Mouse (Mus musculus) embryo, embryonic 9.5 days (tissue): ENCODE measurements around the gene Mettl23.
"Not testable (repeated sequence)": the region's sequence is repeated elsewhere in the genome, so short reads cannot be mapped to it uniquely, and the experiment has no call there.

Source experiments
- DNase-seq: peaks from one replicate; pipeline ENCODE4 v3.0.0-alpha.2; 2017; ENCODE audit errors: extremely low spot score

Gene Mettl23

DNA sequence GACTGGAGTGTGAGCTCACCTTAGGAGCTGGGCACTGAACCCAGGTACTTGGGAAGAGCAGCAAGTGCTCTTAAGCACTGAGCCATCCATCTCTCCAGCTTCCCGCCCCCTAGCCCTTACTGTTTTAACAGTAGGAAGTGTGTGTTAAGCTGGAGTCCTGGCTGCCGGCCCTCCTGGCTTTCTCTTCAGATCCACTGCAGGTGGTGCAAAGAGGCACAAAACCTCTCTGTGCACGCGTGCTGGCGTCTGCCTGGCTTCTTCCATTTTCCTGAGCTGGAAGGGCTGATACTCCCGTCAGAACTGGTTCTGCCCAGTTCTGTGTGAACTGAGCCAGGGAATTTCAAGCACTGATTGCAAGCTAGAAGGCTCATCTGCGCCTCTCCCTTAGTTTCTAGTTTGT, 37.8 kb downstream of the Mettl23 start:
- no peak for DNase-seq

- no peak for DNase-seq
Observed at GRCm38 (mm10) chr11:116881440-116881839, 38.4 kb downstream of the Mettl23 start.

DNA sequence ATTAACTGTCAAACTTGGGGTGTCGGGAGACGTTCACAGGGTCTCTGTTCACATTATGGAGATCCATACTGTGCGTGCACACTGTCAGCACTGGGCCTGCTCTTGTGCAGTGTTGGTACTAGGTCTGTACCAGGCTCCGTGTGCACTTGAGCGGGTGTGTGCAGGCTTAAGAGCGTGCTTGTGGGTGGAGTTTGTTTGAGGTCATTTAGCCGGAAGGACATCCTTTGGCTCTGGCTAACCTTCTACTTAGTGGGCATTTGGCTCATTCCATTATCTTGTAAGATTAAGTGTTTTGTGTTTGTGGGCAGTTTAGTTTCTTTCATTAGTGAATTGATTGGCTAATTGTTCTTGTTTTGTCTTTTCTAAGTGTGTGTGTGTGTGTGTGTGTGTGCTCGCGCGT, 39.4 kb downstream of the Mettl23 start:
- no peak for DNase-seq

DNA sequence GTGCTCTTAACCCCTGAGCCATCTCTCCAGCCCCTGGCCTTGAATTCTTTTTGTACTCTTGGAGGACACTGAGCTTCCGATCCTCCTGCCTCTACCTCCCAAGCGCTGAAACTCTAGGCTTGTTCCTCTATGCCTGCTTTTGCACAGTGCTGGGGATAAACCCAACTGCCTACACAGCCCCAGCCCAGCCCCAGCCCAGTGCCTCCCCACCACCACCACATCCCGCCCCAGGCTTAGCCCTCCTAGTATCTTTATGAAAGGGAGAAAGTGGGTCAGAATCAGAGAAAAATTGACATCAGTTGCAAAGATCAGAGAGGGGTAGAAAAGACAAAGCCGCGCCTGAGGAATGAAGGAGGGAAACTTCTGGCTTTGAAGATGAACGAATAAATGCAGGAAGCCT, 41.0 kb downstream of the Mettl23 start:
- no peak for DNase-seq

GRCm38 (mm10) chr11:116885275-116886151, 42.4 kb downstream of the Mettl23 start:
- DNase-seq, result peak; percentile 84

GRCm38 (mm10) chr11:116887136-116887535, 44.1 kb downstream of the Mettl23 start:
- no peak for DNase-seq

- no peak for DNase-seq
Observed at GRCm38 (mm10) chr11:116893532-116894442, 50.7 kb downstream of the Mettl23 start.

DNA sequence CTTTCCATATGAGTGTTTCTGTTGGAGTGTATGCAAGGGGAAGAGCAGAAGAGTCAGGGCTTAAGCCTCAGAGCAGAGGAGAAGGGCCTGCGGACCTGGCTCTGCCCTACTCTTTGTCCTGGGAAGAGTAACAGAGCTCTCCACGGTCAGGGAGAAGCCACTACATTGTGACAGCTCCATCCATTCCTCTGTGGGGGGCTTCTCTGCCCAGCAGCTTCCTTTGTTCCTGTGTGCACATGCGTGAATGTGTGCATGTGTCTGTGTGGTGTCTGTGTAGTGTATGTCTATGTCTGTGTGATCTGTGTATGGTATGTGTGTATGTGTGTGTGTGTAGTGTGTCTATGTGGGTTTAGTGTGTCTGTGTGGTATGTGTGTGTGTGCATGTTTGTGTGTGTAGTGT, 52.3 kb downstream of the Mettl23 start:
- DNase-seq, result no peak

DNA sequence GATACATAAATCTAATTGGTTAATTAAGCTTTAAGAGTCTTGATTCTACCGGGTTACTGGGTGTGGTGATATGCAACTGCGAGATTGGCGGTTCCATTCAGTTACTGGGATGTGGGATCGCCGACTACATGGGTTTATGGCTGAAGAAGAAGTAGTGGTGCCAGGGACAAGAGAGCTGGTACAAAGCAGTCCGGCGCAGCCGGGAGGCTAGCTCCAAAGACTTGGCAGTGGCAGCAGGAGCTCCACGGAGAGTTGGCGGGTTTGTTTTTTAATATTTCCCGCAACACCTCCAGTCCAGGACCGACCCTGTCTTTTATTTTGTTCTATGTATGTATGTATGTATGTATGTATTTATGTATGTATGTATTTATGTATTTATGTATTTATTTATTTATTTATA, 56.2 kb downstream of the Mettl23 start:
- no peak for DNase-seq

DNA sequence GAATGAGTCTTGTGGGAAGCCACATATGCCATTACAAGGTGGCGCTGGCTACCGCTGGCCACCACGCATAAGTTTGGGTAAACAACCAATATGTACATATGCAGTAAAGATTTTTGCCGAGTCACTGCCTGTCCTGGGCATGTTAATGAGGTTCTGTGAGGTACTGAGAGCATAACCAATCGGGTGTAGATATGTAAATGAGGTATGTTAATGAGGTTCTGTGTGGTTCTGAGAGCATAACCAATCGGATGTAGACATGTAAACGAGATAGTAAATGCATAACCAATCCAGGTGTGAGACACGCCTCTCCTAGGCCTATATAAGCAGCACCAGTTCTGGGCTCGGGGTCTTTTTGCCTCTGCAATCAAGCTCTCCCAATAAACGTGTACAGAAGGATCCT, 59.5 kb downstream of the Mettl23 start:
- DNase-seq, result not testable (repeated sequence)
